Mouse (Mus musculus): Measurements from ENCODE around the gene Sit1. TPM values are rescaled to one million over a fixed set of nuclear protein-coding genes. Genes with fewer than 3 reads are reported as not detected.

Sit1 gene
- total RNA-seq, 1 experiment = 0.31 TPM

- Histone ChIP-seq H3K4me1 (ENCODE audit: control insufficient read depth in 2 of 2, insufficient read depth in 2 of 2, low read length in 2 of 2, poor library complexity in 1 of 2) (peaks cover 0 to 12% of the 10 kb centered on the region in 2 experiments; a peak in 1 of 4 replicates), H3K27ac (ENCODE audit: insufficient read depth, low read depth, low read length, poor library complexity, severe bottlenecking) (no peak overlapping the region), H3K9ac (ENCODE audit: insufficient read depth, low read depth, low read length, poor library complexity, severe bottlenecking) (no peak overlapping the region; the same call in 1 of the 2 replicates), H3K36me3 (ENCODE audit: control insufficient read depth, insufficient read depth, low read length, poor library complexity, severe bottlenecking) (peaks cover 18% of the 10 kb centered on the region), H3K4me3 (ENCODE audit: insufficient read depth in 1 of 2, low read depth in 1 of 2, low read length in 2 of 2, poor library complexity in 1 of 2, severe bottlenecking in 1 of 2) (no peak overlapping the region), H3K9me3 (ENCODE audit: control insufficient read depth, insufficient read depth, low read depth, low read length) (no peaks in the 10 kb centered on the region)
- DNase-seq (ENCODE audit: low read depth, low spot score) = no peak
- no peak for TF ChIP-seq ZNF384 (IDR thresholded peaks at IDR 0.05; ENCODE audit: low read depth, low read length)
- TF ChIP-seq HCFC1 (IDR thresholded peaks at IDR 0.05; ENCODE audit: borderline replicate concordance, insufficient read depth, low read length) = no peak
- TF ChIP-seq MAFK (IDR thresholded peaks at IDR 0.05; ENCODE audit: insufficient read depth, low read depth, low read length) = no peak
- TF ChIP-seq ZC3H11A (IDR thresholded peaks at IDR 0.05; ENCODE audit: borderline replicate concordance, low read depth, low read length) = no peak
- TF ChIP-seq CHD2 (IDR thresholded peaks at IDR 0.05; ENCODE audit: low read depth, low read length) = no peak
- in situ Hi-C loops (cut with MboI; ENCODE audit: low sequenced_read_pairs in 2 of 2, unreplicated experiment in 2 of 2) = no loop called here
Measured at GRCm38 (mm10) chr4:43497405-43497804, 13.9 kb upstream of the Sit1 start.

DNA sequence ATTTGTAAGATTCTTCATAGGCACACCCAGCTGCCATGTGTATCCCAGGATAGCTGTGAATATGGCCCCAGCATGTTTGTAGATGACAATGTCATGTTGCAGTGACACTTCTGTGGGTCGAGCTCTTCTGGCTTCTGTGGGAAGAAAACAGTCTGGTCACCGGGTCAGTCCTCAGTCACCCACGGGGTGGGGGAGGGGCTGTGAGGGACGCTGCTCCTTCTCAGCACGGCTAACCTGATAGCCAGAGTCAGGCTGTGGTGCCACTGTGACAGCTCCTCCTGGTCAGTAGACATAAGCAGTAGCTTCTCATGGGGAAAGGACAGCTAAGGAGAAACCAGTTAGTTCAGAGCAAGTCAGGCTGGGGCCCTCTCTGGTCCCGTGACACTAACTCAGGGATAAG is 13.1 kb upstream of the Sit1 start:
- TF ChIP-seq CHD2 (IDR thresholded peaks at IDR 0.05; ENCODE audit: low read depth, low read length) = no peak
- TF ChIP-seq ZNF384 (IDR thresholded peaks at IDR 0.05; ENCODE audit: low read depth, low read length) = no peak
- TF ChIP-seq HCFC1 (IDR thresholded peaks at IDR 0.05; ENCODE audit: borderline replicate concordance, insufficient read depth, low read length) = no peak
- no peak for TF ChIP-seq ZC3H11A (IDR thresholded peaks at IDR 0.05; ENCODE audit: borderline replicate concordance, low read depth, low read length)
- no peak for TF ChIP-seq MAFK (IDR thresholded peaks at IDR 0.05; ENCODE audit: insufficient read depth, low read depth, low read length)
- no peak overlapping the region for H3K4me3 ChIP-seq (ENCODE audit: insufficient read depth in 1 of 2, low read depth in 1 of 2, low read length in 2 of 2, poor library complexity in 1 of 2, severe bottlenecking in 1 of 2)
- DNase-seq (ENCODE audit: low read depth, low spot score) = no peak
- no peak overlapping the region for H3K9ac ChIP-seq (ENCODE audit: insufficient read depth, low read depth, low read length, poor library complexity, severe bottlenecking)
- no peaks in the 10 kb centered on the region for H3K9me3 ChIP-seq (ENCODE audit: control insufficient read depth, insufficient read depth, low read depth, low read length)
- in situ Hi-C loops (cut with MboI; ENCODE audit: low sequenced_read_pairs in 2 of 2, unreplicated experiment in 2 of 2) = no loop called here
- peaks cover 0 to 10% of the 10 kb centered on the region in 2 experiments; a peak in 1 of 4 replicates for H3K4me1 ChIP-seq (ENCODE audit: control insufficient read depth in 2 of 2, insufficient read depth in 2 of 2, low read length in 2 of 2, poor library complexity in 1 of 2)
- H3K27ac ChIP-seq (ENCODE audit: insufficient read depth, low read depth, low read length, poor library complexity, severe bottlenecking) = no peak overlapping the region
- peaks cover 18% of the 10 kb centered on the region for H3K36me3 ChIP-seq (ENCODE audit: control insufficient read depth, insufficient read depth, low read length, poor library complexity, severe bottlenecking)

DNA sequence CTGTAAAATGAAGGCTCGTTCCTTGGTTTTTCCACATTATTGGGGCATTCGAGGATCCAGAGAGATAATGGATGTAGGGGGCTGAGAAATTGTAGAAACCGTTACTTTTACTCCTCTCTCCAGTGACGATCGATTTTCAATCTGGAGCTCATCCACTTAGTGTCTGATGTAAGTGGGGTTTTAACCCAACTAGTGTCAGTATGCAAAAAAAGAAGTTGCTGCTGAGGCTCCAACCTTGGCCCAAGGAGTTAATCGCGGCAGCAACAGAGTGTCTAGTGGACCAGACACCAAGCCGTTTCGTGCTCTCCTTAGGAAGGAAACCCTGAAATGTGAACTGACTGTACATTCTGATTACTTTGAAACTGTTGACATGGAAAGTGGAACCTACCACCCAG is 10.3 kb upstream of the Sit1 start:
- TF ChIP-seq ZNF384 (IDR thresholded peaks at IDR 0.05; ENCODE audit: low read depth, low read length) = no peak
- no peak for TF ChIP-seq MAFK (IDR thresholded peaks at IDR 0.05; ENCODE audit: insufficient read depth, low read depth, low read length)
- no peak for TF ChIP-seq HCFC1 (IDR thresholded peaks at IDR 0.05; ENCODE audit: borderline replicate concordance, insufficient read depth, low read length)
- no peak for TF ChIP-seq CHD2 (IDR thresholded peaks at IDR 0.05; ENCODE audit: low read depth, low read length)
- TF ChIP-seq ZC3H11A (IDR thresholded peaks at IDR 0.05; ENCODE audit: borderline replicate concordance, low read depth, low read length) = no peak
- no peak for DNase-seq (ENCODE audit: low read depth, low spot score)
- Histone ChIP-seq H3K27ac (ENCODE audit: insufficient read depth, low read depth, low read length, poor library complexity, severe bottlenecking) (no peak overlapping the region), H3K36me3 (ENCODE audit: control insufficient read depth, insufficient read depth, low read length, poor library complexity, severe bottlenecking) (peaks cover 18% of the 10 kb centered on the region), H3K4me1 (ENCODE audit: control insufficient read depth in 2 of 2, insufficient read depth in 2 of 2, low read length in 2 of 2, poor library complexity in 1 of 2) (peaks cover 0 to 10% of the 10 kb centered on the region in 2 experiments; a peak in 1 of 4 replicates), H3K9me3 (ENCODE audit: control insufficient read depth, insufficient read depth, low read depth, low read length) (no peaks in the 10 kb centered on the region), H3K9ac (ENCODE audit: insufficient read depth, low read depth, low read length, poor library complexity, severe bottlenecking) (peak overlapping the region; percentile 88), H3K4me3 (ENCODE audit: insufficient read depth in 1 of 2, low read depth in 1 of 2, low read length in 2 of 2, poor library complexity in 1 of 2, severe bottlenecking in 1 of 2) (peak overlapping the region; percentile 75)
- in situ Hi-C loops (cut with MboI; ENCODE audit: low sequenced_read_pairs in 2 of 2, unreplicated experiment in 2 of 2) = no loop called here

DNA sequence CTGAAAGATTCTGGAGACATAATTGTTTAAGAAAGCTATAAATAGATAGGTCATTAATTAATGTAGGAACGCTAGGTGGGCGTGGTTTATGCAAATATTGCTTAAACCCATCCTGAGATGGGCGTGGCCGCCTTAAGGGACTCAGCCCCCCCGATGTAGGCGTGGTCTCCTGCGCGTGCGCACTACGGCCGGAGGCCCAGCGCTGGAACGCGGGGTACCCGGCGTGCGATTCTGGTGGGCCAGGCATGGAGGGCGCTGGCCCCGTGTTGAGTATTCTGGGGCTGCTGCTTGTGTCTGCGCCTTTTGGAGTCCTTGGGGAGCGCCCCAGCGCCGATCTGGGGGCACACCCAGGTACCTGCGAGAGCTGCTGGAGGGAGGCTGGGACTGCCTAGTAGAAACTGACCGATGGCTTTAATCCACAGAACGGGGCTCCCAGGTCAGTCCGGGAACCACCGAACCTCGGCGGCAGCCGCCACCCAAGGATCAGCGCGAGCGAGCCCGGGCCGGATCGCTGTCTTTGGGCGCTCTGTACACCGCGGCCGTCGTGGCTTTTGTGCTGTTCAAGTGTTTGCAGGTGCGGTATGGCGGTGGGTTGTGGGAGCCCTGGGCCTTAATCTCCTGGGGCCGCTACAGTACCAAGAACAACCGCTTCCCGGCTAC is 9.8 kb upstream of the Sit1 start:
- DNase-seq (ENCODE audit: low read depth, low spot score) = peak; percentile 86
- H3K4me1 ChIP-seq (ENCODE audit: control insufficient read depth in 2 of 2, insufficient read depth in 2 of 2, low read length in 2 of 2, poor library complexity in 1 of 2) = peaks cover 0 to 8% of the 10 kb centered on the region in 2 experiments; a peak in 1 of 4 replicates
- TF ChIP-seq CHD2 (IDR thresholded peaks at IDR 0.05; ENCODE audit: low read depth, low read length) (no peak), ZNF384 (IDR thresholded peaks at IDR 0.05; ENCODE audit: low read depth, low read length) (no peak), ZC3H11A (IDR thresholded peaks at IDR 0.05; ENCODE audit: borderline replicate concordance, low read depth, low read length) (no peak), HCFC1 (IDR thresholded peaks at IDR 0.05; ENCODE audit: borderline replicate concordance, insufficient read depth, low read length) (no peak), MAFK (IDR thresholded peaks at IDR 0.05; ENCODE audit: insufficient read depth, low read depth, low read length) (no peak)
- in situ Hi-C loops (cut with MboI; ENCODE audit: low sequenced_read_pairs in 2 of 2, unreplicated experiment in 2 of 2) = no loop called here
- H3K9me3 ChIP-seq (ENCODE audit: control insufficient read depth, insufficient read depth, low read depth, low read length) = no peaks in the 10 kb centered on the region
- H3K27ac ChIP-seq (ENCODE audit: insufficient read depth, low read depth, low read length, poor library complexity, severe bottlenecking) = no peak overlapping the region
- H3K9ac ChIP-seq (ENCODE audit: insufficient read depth, low read depth, low read length, poor library complexity, severe bottlenecking) = peak overlapping the region; percentile 88
- peak overlapping the region; percentile 75 for H3K4me3 ChIP-seq (ENCODE audit: insufficient read depth in 1 of 2, low read depth in 1 of 2, low read length in 2 of 2, poor library complexity in 1 of 2, severe bottlenecking in 1 of 2)
- H3K36me3 ChIP-seq (ENCODE audit: control insufficient read depth, insufficient read depth, low read length, poor library complexity, severe bottlenecking) = peaks cover 18% of the 10 kb centered on the region

All from ES-E14 (cell line).